Mouse (Mus musculus): ENCODE measurements around the gene Aplnr. TPM values are rescaled to one million over a fixed set of nuclear protein-coding genes. Genes with fewer than 3 reads are reported as not detected.

Gene Aplnr
- total and polyA plus RNA-seq, 3 experiments: not detected

DNA sequence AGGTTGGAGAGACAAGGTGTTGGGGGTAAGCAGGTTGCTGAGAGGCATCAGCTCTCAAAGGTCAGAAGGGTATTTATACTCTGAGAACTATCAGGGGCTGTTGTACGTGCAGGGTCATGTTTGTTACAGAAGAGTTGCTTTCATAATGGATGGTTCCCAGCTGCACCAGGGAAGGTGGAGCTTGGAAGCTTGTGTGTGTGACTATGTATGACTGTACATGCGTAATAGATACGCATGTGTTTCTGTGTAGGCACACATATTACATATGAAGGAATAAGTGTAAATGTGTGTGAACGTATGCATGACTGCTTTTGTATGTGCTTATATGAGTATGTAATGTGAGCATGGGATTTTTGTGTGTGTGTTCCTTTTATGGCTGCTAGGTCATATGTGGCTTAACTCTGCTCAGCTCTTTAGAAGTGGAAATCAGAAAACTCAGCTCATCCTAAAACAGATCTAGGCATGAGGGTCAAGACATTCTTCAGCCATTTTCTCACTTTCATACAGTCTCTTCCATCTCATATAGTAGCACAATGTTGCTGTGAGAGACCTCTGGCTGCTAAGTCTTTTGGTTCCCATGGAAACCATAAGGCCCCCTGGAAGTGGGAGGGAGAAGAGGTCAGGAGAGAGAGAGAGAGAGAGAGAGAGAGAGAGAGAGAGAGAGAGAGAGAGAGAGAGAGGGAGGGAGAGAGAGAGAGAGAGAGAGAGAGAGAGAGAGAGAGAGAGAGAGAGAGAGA lies 25.0 kb downstream of the Aplnr start:
- H3K27me3 ChIP-seq (ENCODE audit: control insufficient read depth in 1 of 2, insufficient read depth in 2 of 2, low read length in 2 of 2): peaks cover 11 to 15% of the 10 kb centered on the region in 2 experiments; a peak in 3 of 4 replicates
- no peaks in the 10 kb centered on the region for H3K36me3 ChIP-seq (ENCODE audit: control insufficient read depth in 1 of 2, insufficient read depth in 2 of 2, low read length in 2 of 2)
- H3K4me1 ChIP-seq (ENCODE audit: control insufficient read depth in 1 of 2, insufficient read depth in 2 of 2, low read length in 2 of 2): no peaks in the 10 kb centered on the region
- no peaks in the 10 kb centered on the region for H3K79me2 ChIP-seq (ENCODE audit: control insufficient read depth, insufficient read depth, low read length, poor library complexity)
- no peak overlapping the region for H3K27ac ChIP-seq (ENCODE audit: control insufficient read depth, low read depth, low read length)
- no peak for DNase-seq (ENCODE audit: low read depth, low spot score)
- H3K4me3 ChIP-seq (ENCODE audit: control insufficient read depth in 1 of 2, insufficient read depth in 1 of 2, low read depth in 2 of 2, low read length in 2 of 2): no peak overlapping the region
- TF ChIP-seq GABPA (IDR thresholded peaks at IDR 0.05; ENCODE audit: low read depth, low read length) (no peak), NRF1 (IDR thresholded peaks at IDR 0.05; ENCODE audit: insufficient read depth, low read depth, low read length, poor library complexity, severe bottlenecking) (no peak), TBP (IDR thresholded peaks at IDR 0.05; ENCODE audit: low read depth, low read length) (no peak), ZKSCAN1 (IDR thresholded peaks at IDR 0.05; ENCODE audit: low read depth, low read length) (no peak), KAT2A (conservative IDR thresholded peaks at IDR 0.05; ENCODE audit: low read depth, low read length) (no peak), ETS1 (IDR thresholded peaks at IDR 0.05; ENCODE audit: low read depth, low read length) (no peak), ZC3H11A (IDR thresholded peaks at IDR 0.05; ENCODE audit: low read depth, low read length) (no peak), MXI1 (IDR thresholded peaks at IDR 0.05; ENCODE audit: low read depth, low read length) (no peak), TAL1 (IDR thresholded peaks at IDR 0.05; ENCODE audit: low read length) (no peak), POLR2AphosphoS2 (IDR thresholded peaks at IDR 0.05; ENCODE audit: low read length) (no peak), MAX (IDR thresholded peaks at IDR 0.05; ENCODE audit: low read length) (no peak), USF2 (IDR thresholded peaks at IDR 0.05; ENCODE audit: borderline replicate concordance in 1 of 2, insufficient read depth in 1 of 2, low read depth in 1 of 2, low read length in 2 of 2) (no peak)
- H3K9ac ChIP-seq (ENCODE audit: control insufficient read depth, low read depth, low read length, poor library complexity, severe bottlenecking): no peak overlapping the region
- no peaks in the 10 kb centered on the region for H3K9me3 ChIP-seq (replicated peaks; ENCODE audit: insufficient read depth, low read length)

DNA sequence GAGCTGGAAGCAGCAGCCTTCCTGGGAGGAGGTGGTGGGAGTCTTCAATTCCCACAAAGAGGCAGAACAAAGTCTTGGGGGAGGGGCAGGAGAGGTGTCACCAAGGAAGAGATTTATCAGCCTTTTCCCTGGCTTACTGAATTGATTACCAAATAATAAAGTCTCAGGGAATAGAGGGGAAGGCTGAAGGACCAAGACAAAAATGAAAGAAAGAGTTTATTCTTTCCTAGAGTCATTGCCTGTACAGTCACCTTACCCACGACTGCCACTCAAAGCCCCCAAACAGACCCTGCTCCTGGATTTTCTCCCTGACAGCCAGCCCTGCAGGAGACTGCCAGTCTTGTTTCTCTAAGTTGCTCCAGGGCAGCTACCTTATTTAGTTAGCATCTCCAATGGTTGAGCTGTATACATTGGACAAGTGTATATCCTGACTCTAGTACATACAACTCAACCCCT lies 25.6 kb downstream of the Aplnr start:
- H3K4me3 ChIP-seq (ENCODE audit: control insufficient read depth in 1 of 2, insufficient read depth in 1 of 2, low read depth in 2 of 2, low read length in 2 of 2): no peak overlapping the region
- H3K27me3 ChIP-seq (ENCODE audit: control insufficient read depth in 1 of 2, insufficient read depth in 2 of 2, low read length in 2 of 2): peaks cover 11 to 15% of the 10 kb centered on the region in 2 experiments; a peak in 3 of 4 replicates
- DNase-seq (ENCODE audit: low read depth, low spot score): no peak
- H3K9ac ChIP-seq (ENCODE audit: control insufficient read depth, low read depth, low read length, poor library complexity, severe bottlenecking): no peak overlapping the region
- no peaks in the 10 kb centered on the region for H3K4me1 ChIP-seq (ENCODE audit: control insufficient read depth in 1 of 2, insufficient read depth in 2 of 2, low read length in 2 of 2)
- no peaks in the 10 kb centered on the region for H3K9me3 ChIP-seq (replicated peaks; ENCODE audit: insufficient read depth, low read length)
- H3K27ac ChIP-seq (ENCODE audit: control insufficient read depth, low read depth, low read length): no peak overlapping the region
- no peaks in the 10 kb centered on the region for H3K79me2 ChIP-seq (ENCODE audit: control insufficient read depth, insufficient read depth, low read length, poor library complexity)
- H3K36me3 ChIP-seq (ENCODE audit: control insufficient read depth in 1 of 2, insufficient read depth in 2 of 2, low read length in 2 of 2): no peaks in the 10 kb centered on the region
- TF ChIP-seq TBP (IDR thresholded peaks at IDR 0.05; ENCODE audit: low read depth, low read length) (no peak), NRF1 (IDR thresholded peaks at IDR 0.05; ENCODE audit: insufficient read depth, low read depth, low read length, poor library complexity, severe bottlenecking) (no peak)
